Mouse (Mus musculus) CH12.LX (cell line): ENCODE measurements around the gene Ckap4. TPM values are rescaled to one million over a fixed set of nuclear protein-coding genes. Genes with fewer than 3 reads are reported as not detected.
A peak's percentile ranks its signal among the peaks of the same experiment; 100 is the strongest.

Experiments used
- DNase-seq: peaks from one replicate; pipeline ENCODE4 v3.0.0-alpha.2; 2013; ENCODE audit errors: extremely low read depth
- H3K27ac ChIP-seq: 2 replicates; pipeline ENCODE4 v1.5.1; 2012; ENCODE audit warnings: low read depth, mild to moderate bottlenecking, control low read depth, moderate library complexity; ENCODE audit not compliant: insufficient read depth
- H3K27me3 ChIP-seq: replicated peaks from 2 replicates; pipeline ENCODE3; 2012; ENCODE audit warnings: inconsistent platforms
- H3K36me3 ChIP-seq, 2 experiments: replicated peaks in 1 of 2; 2 replicates each; pipeline versions ENCODE3 to v1.6.1; 2012; ENCODE audit warnings: inconsistent platforms in 1 of 2, low read length in 1 of 2, mild to moderate bottlenecking in 1 of 2, mixed read lengths in 1 of 2, moderate library complexity in 1 of 2; ENCODE audit not compliant: control insufficient read depth in 1 of 2, insufficient read depth in 1 of 2
- H3K4me1 ChIP-seq, 2 experiments: 2 replicates each; pipeline ENCODE4 v1.6.1; 2012; ENCODE audit warnings: inconsistent platforms in 1 of 2, moderate library complexity in 1 of 2; ENCODE audit not compliant: insufficient read depth in 2 of 2, control insufficient read depth in 1 of 2
- H3K4me2 ChIP-seq: 2 replicates; pipeline ENCODE4 v1.6.1; 2012; ENCODE audit warnings: low read depth, mild to moderate bottlenecking, control low read depth; ENCODE audit not compliant: poor library complexity, insufficient read depth, severe bottlenecking
- H3K4me3 ChIP-seq, 3 experiments: fragments of 150-350 bp in 1 of 3; sonication (generic) in 1 of 3; replicated peaks in 1 of 3; 2 replicates each; pipeline versions ENCODE3 to v1.5.1; 2011 to 2012; ENCODE audit warnings: low read depth in 2 of 3, low read length in 2 of 3, mild to moderate bottlenecking in 2 of 3, moderate library complexity in 2 of 3, control low read depth in 1 of 3, improper control_type of control experiment in 1 of 3, inconsistent platforms in 1 of 3, mixed read lengths in 1 of 3; ENCODE audit not compliant: poor library complexity in 1 of 3
- H3K79me2 ChIP-seq: replicated peaks from 2 replicates; pipeline ENCODE4 v1.6.1; 2012; ENCODE audit warnings: mild to moderate bottlenecking, moderate library complexity; ENCODE audit not compliant: control insufficient read depth, poor library complexity, insufficient read depth, severe bottlenecking; ENCODE audit errors: extremely low read depth
- H3K9ac ChIP-seq: 2 replicates; pipeline ENCODE4 v1.6.1; 2012; ENCODE audit warnings: low read depth, mild to moderate bottlenecking, control low read depth, moderate library complexity; ENCODE audit not compliant: insufficient read depth
- H3K9me3 ChIP-seq: replicated peaks from 2 replicates; pipeline ENCODE3; 2012; ENCODE audit warnings: low read length, inconsistent platforms, mixed read lengths
- BHLHE40 ChIP-seq: IDR thresholded peaks from 2 replicates; pipeline ENCODE4 v1.6.1; 2011; ENCODE audit warnings: mild to moderate bottlenecking, low read depth, low read length, improper control_type of control experiment
- CTCF ChIP-seq, 2 experiments: IDR thresholded peaks in 1 of 2; conservative IDR thresholded peaks in 1 of 2; 2 replicates each; pipeline ENCODE4 v1.5.1; 2011 to 2012; ENCODE audit warnings: low read depth in 2 of 2, low read length in 2 of 2, improper control_type of control experiment in 1 of 2, inconsistent platforms in 1 of 2, mild to moderate bottlenecking in 1 of 2, moderate library complexity in 1 of 2
- ELF1 ChIP-seq: IDR thresholded peaks from 2 replicates; pipeline ENCODE4 v1.6.1; 2014; ENCODE audit warnings: low read depth, mild to moderate bottlenecking, inconsistent platforms, low read length, improper control_type of control experiment
- EP300 ChIP-seq: IDR thresholded peaks from 2 replicates; pipeline ENCODE4 v1.6.1; 2011; ENCODE audit warnings: low read length, improper control_type of control experiment
- ETS1 ChIP-seq: conservative IDR thresholded peaks from 2 replicates; pipeline ENCODE4 v1.6.1; 2012; ENCODE audit warnings: low read depth, mild to moderate bottlenecking, inconsistent platforms, low read length, improper control_type of control experiment, moderate library complexity
- IRF4 ChIP-seq: IDR thresholded peaks from 2 replicates; pipeline ENCODE4 v1.6.1; 2014; ENCODE audit warnings: low read depth, mild to moderate bottlenecking, inconsistent platforms, low read length, improper control_type of control experiment
- JUND ChIP-seq: conservative IDR thresholded peaks from 2 replicates; pipeline ENCODE4 v1.6.1; 2011; ENCODE audit warnings: low read depth, low read length, improper control_type of control experiment
- KAT2A ChIP-seq: IDR thresholded peaks from 2 replicates; pipeline ENCODE4 v1.6.1; 2012; ENCODE audit warnings: low read length, improper control_type of control experiment, inconsistent platforms; ENCODE audit not compliant: insufficient replicate concordance
- MAFK ChIP-seq: IDR thresholded peaks from 2 replicates; pipeline ENCODE4 v1.6.1; 2011; ENCODE audit warnings: low read length, improper control_type of control experiment; ENCODE audit not compliant: insufficient replicate concordance
- MAX ChIP-seq: IDR thresholded peaks from 2 replicates; pipeline ENCODE4 v1.6.1; 2011; ENCODE audit warnings: low read length, improper control_type of control experiment
- MAZ ChIP-seq: IDR thresholded peaks from 2 replicates; pipeline ENCODE4 v1.6.1; 2012; ENCODE audit warnings: low read depth, mild to moderate bottlenecking, inconsistent platforms, low read length, improper control_type of control experiment, moderate library complexity
- MEF2A ChIP-seq: IDR thresholded peaks from 2 replicates; pipeline ENCODE4 v1.6.1; 2014; ENCODE audit warnings: low read depth, mild to moderate bottlenecking, inconsistent platforms, low read length, improper control_type of control experiment, borderline replicate concordance
- MXI1 ChIP-seq: IDR thresholded peaks from 2 replicates; pipeline ENCODE4 v1.6.1; 2011; ENCODE audit warnings: mild to moderate bottlenecking, low read depth, low read length, improper control_type of control experiment
- MYC ChIP-seq: IDR thresholded peaks from 2 replicates; pipeline ENCODE4 v1.6.1; 2011; ENCODE audit warnings: low read depth, mild to moderate bottlenecking, improper control_type of control experiment, low read length
- POLR2A ChIP-seq: IDR thresholded peaks from 2 replicates; pipeline ENCODE4 v1.6.1; 2011; ENCODE audit warnings: low read depth, mild to moderate bottlenecking, improper control_type of control experiment, low read length
- RAD21 ChIP-seq: IDR thresholded peaks from 2 replicates; pipeline ENCODE4 v1.6.1; 2011; ENCODE audit warnings: low read depth, mild to moderate bottlenecking, low read length, improper control_type of control experiment, moderate library complexity
- RCOR1 ChIP-seq: conservative IDR thresholded peaks from 2 replicates; pipeline ENCODE4 v1.6.1; 2012; ENCODE audit warnings: low read depth, mild to moderate bottlenecking, inconsistent platforms, low read length, improper control_type of control experiment
- SIN3A ChIP-seq: IDR thresholded peaks from 2 replicates; pipeline ENCODE4 v1.6.1; 2012; ENCODE audit warnings: low read length, improper control_type of control experiment, inconsistent platforms
- SMC3 ChIP-seq: IDR thresholded peaks from 2 replicates; pipeline ENCODE4 v1.6.1; 2011; ENCODE audit warnings: low read depth, low read length, improper control_type of control experiment
- TBP ChIP-seq: conservative IDR thresholded peaks from 2 replicates; pipeline ENCODE4 v1.6.1; 2011; ENCODE audit warnings: low read depth, low read length, improper control_type of control experiment
- TCF12 ChIP-seq: IDR thresholded peaks from 2 replicates; pipeline ENCODE4 v1.6.1; 2014; ENCODE audit warnings: low read depth, mild to moderate bottlenecking, inconsistent platforms, low read length, improper control_type of control experiment
- dilution Hi-C: fragments of 300-500 bp; cut with MboI; formaldehyde crosslinking; loops from 2 replicates; pipeline ENCODE4 v1.14.3; 2020; ENCODE audit warnings: low sequenced_read_pairs; ENCODE audit not compliant: extremely low pct_unique_long_range_greater_than_20kb, extremely low pct_ligation_motif_present
- in situ Hi-C: fragments of 300-500 bp; cut with MboI; formaldehyde crosslinking; loops from 3 replicates; pipeline ENCODE4 v1.14.3; 2019; ENCODE audit warnings: low sequenced_read_pairs, low pct_ligation_motif_present, low pct_unique_long_range_greater_than_20kb, mixed read lengths
- polyA plus RNA-seq: library from polyadenylated mRNA; unstranded; fragments of >175 nt; gene quantifications from 2 replicates; pipeline ENCODE4 v1.2.1, GENCODE M21; 2012; ENCODE audit warnings: low read depth; ENCODE audit not compliant: insufficient read length
- total RNA-seq, 2 experiments: library from RNA; depleted of rRNA; stranded (reverse); fragments of 300-350 nt in 1 of 2; fragments of >200 nt in 1 of 2; gene quantifications; 2 replicates each; pipeline ENCODE4 v1.2.3; 2012 to 2014

The Ckap4 gene
- total and polyA plus RNA-seq, 3 experiments, result 24.4 to 71.2 (median 35.0) TPM

DNA sequence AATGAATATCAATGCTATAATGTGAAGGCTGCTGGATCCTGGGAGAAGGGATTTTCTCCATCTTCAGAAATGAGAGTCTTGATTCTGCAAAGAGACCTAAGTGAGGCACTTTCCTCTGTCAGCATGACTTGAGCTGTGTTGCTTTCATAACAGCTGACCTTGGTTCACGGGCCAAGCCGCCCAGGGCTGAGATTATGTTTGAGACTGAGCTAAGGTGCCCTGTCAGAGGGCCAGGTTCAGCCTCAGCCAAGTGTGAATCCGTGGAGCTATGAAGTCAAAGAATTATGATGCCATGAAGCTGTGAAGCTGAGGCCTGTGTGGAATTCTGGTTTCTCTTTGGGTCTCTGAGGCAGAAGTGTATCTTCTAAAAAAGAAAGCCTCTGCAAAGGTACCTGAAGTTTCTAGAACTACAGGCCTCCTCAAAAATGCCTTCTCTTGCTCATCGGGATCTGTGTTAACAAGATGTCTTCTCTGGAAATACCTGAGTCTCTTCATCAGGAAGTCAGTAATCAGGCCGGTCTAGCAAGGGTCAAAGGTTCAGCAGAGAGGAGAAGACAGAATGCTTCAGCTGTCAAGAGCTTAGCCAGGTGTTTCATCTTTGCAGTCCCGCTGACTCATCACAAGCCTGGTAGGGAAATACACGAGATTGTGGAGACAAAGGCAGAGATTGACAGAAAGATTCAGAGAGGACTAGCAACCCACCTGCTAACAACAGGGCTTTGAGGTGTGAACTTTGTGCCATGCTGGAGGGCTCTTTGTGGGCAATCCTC is 11.2 kb upstream of the Ckap4 start:
- no peak overlapping the region for H3K4me2 ChIP-seq
- H3K9ac ChIP-seq, result no peak overlapping the region
- no peaks in the 10 kb centered on the region for H3K27me3 ChIP-seq
- no peaks in the 10 kb centered on the region for H3K36me3 ChIP-seq
- in situ Hi-C loops, result no loop called here
- dilution Hi-C loops, result no loop called here
- H3K9me3 ChIP-seq, result no peaks in the 10 kb centered on the region
- TF ChIP-seq JUND, result peak; percentile 26; the same call in 1 of the 2 replicates
- 0 out of 2 replicates have a peak, but pooled peaks have one; percentile 7 for TF ChIP-seq BHLHE40
- no peak for TF ChIP-seq SIN3A
- 0 out of 2 replicates have a peak, but pooled peaks have one; percentile 27 for TF ChIP-seq ELF1
- TF ChIP-seq MXI1, result 0 out of 2 replicates have a peak, but pooled peaks have one; percentile 21
- peak; percentile 68; the same call in 1 of the 2 replicates for TF ChIP-seq TCF12
- TF ChIP-seq EP300, result peak; percentile 55; the same call in 1 of the 2 replicates
- peak; percentile 68 for TF ChIP-seq ETS1
- no peak for TF ChIP-seq RCOR1
- no peak for TF ChIP-seq SMC3
- TF ChIP-seq MYC, result 0 out of 2 replicates have a peak, but pooled peaks have one; percentile 31
- peak; percentile 53; the same call in 1 of the 2 replicates for TF ChIP-seq IRF4
- peak; percentile 88 for TF ChIP-seq MAFK
- no peak overlapping the region for H3K4me3 ChIP-seq
- no peaks in the 10 kb centered on the region for H3K79me2 ChIP-seq
- H3K27ac ChIP-seq, result no peak overlapping the region
- peak; percentile 69 for DNase-seq
- peaks cover 6 to 32% of the 10 kb centered on the region in 2 experiments for H3K4me1 ChIP-seq

- H3K27ac ChIP-seq, result no peak overlapping the region
- TF ChIP-seq JUND, result no peak
- TF ChIP-seq MYC, result no peak
- TF ChIP-seq TCF12, result no peak
- no peak for TF ChIP-seq POLR2A
- no peak for TF ChIP-seq SIN3A
- peak; percentile 46; the same call in 1 of the 2 replicates for TF ChIP-seq SMC3
- no peak for TF ChIP-seq KAT2A
- TF ChIP-seq CTCF (conservative IDR thresholded peaks at IDR 0.05 in 1 of 2, IDR thresholded peaks at IDR 0.05 in 1 of 2; ENCODE audit: low read depth in 2 of 2, low read length in 2 of 2), result peak in 1 of 2 experiments; percentile 55; a peak in 2 of 4 replicates
- no peak for TF ChIP-seq TBP
- TF ChIP-seq RCOR1, result no peak
- TF ChIP-seq RAD21, result peak; percentile 32
- TF ChIP-seq MAX, result no peak
- TF ChIP-seq MEF2A, result no peak
- TF ChIP-seq MAZ, result no peak
- no peak for TF ChIP-seq BHLHE40
- TF ChIP-seq ELF1, result no peak
- peaks cover 6 to 39% of the 10 kb centered on the region in 2 experiments for H3K4me1 ChIP-seq
- H3K4me2 ChIP-seq, result no peak overlapping the region
- H3K79me2 ChIP-seq, result no peaks in the 10 kb centered on the region
- no peaks in the 10 kb centered on the region for H3K36me3 ChIP-seq
- no peak overlapping the region for H3K4me3 ChIP-seq
- no peaks in the 10 kb centered on the region for H3K27me3 ChIP-seq
- in situ Hi-C loops, result no loop called here
- dilution Hi-C loops, result no loop called here
- H3K9ac ChIP-seq, result no peak overlapping the region
- H3K9me3 ChIP-seq, result no peaks in the 10 kb centered on the region
- DNase-seq, result no peak
Observed at GRCm38 (mm10) chr10:84542802-84543658, 9.2 kb upstream of the Ckap4 start.
